ENCODE assay signal across 8 mouse cellular contexts in genomic region chr7:31085171-31085570, GRCm38 (mm10). TPM values are rescaled to one million over a fixed set of nuclear protein-coding genes. Genes with fewer than 3 reads are reported as not detected.
DNase-seq lines count a peak whose midpoint lies in the region; ATAC-seq and TF ChIP-seq lines count a peak whose summit lies in the region.

No protein-coding gene starts in this region.

- no peak overlapping the region for H3K9ac ChIP-seq in heart, embryonic 12.5 days
- H3K9ac ChIP-seq in intestine, embryonic 16.5 days (ENCODE audit: low read depth, low read length) = no peak overlapping the region

- ATAC-seq in heart, embryonic 12.5 days (ENCODE audit: insufficient number of reproducible peaks, low FRiP score) = no peak
- peak; percentile 54 for ATAC-seq in intestine, embryonic 16.5 days

- H3K27me3 ChIP-seq in heart, embryonic 12.5 days (replicated peaks) = no peaks in the 10 kb centered on the region
- 0 out of 2 replicates have a peak, but pooled peaks cover 4% of the 10 kb centered on the region for H3K27me3 ChIP-seq in E14TG2a.4 (ENCODE audit: insufficient read depth, low read length)
- H3K27me3 ChIP-seq in embryonic facial prominence, embryonic 10.5 days (replicated peaks; ENCODE audit: low read depth, poor library complexity, severe bottlenecking) = no peaks in the 10 kb centered on the region
- no peaks in the 10 kb centered on the region for H3K27me3 ChIP-seq in intestine, embryonic 16.5 days (replicated peaks; ENCODE audit: control insufficient read depth, insufficient read depth, low read length)

- WGBS in heart, embryonic 12.5 days = 33% methylated on average over 3 of the region's 3 CpGs
- 36% methylated on average over 3 of the region's 3 CpGs for WGBS in embryonic facial prominence, embryonic 10.5 days
- WGBS in intestine, embryonic 16.5 days = 49% methylated on average over 3 of the region's 3 CpGs

- no peak overlapping the region for H3K4me3 ChIP-seq in heart, embryonic 12.5 days
- 0 out of 2 replicates have a peak overlapping the region, but pooled peaks have one; percentile 17 for H3K4me3 ChIP-seq in E14TG2a.4 (replicated peaks; ENCODE audit: low read length)
- no peak overlapping the region for H3K4me3 ChIP-seq in embryonic facial prominence, embryonic 10.5 days
- H3K4me3 ChIP-seq in intestine, embryonic 16.5 days (ENCODE audit: low read length) = no peak overlapping the region

- no peak for TF ChIP-seq CTCF in E14TG2a.4 (conservative IDR thresholded peaks at IDR 0.05; ENCODE audit: low read length)

- no peak overlapping the region for H3K27ac ChIP-seq in heart, embryonic 12.5 days (ENCODE audit: poor library complexity, severe bottlenecking)
- H3K27ac ChIP-seq in embryonic facial prominence, embryonic 10.5 days (replicated peaks) = peak overlapping the region; percentile 36
- 0 out of 2 replicates have a peak overlapping the region, but pooled peaks have one; percentile 2 for H3K27ac ChIP-seq in intestine, embryonic 16.5 days (ENCODE audit: low read length)

- H3K9me3 ChIP-seq in heart, embryonic 12.5 days (replicated peaks) = peaks cover 4% of the 10 kb centered on the region
- H3K9me3 ChIP-seq in E14TG2a.4 (ENCODE audit: low read length) = 0 out of 2 replicates have a peak, but pooled peaks cover 3% of the 10 kb centered on the region
- H3K9me3 ChIP-seq in embryonic facial prominence, embryonic 10.5 days = no peaks in the 10 kb centered on the region
- no peaks in the 10 kb centered on the region for H3K9me3 ChIP-seq in intestine, embryonic 16.5 days (ENCODE audit: control insufficient read depth, low read length)

- H3K4me2 ChIP-seq in heart, embryonic 12.5 days = no peak overlapping the region
- no peak overlapping the region for H3K4me2 ChIP-seq in intestine, embryonic 16.5 days (ENCODE audit: low read depth, low read length)

- peaks cover 10% of the 10 kb centered on the region; the same call in 1 of the 2 replicates for H3K4me1 ChIP-seq in heart, embryonic 12.5 days (replicated peaks)
- H3K4me1 ChIP-seq in E14TG2a.4 (replicated peaks; ENCODE audit: low read depth, low read length) = peaks cover 47% of the 10 kb centered on the region
- H3K4me1 ChIP-seq in embryonic facial prominence, embryonic 10.5 days = peaks cover 40% of the 10 kb centered on the region
- 0 out of 2 replicates have a peak, but pooled peaks cover 3% of the 10 kb centered on the region for H3K4me1 ChIP-seq in intestine, embryonic 16.5 days (ENCODE audit: control insufficient read depth, insufficient read depth, low read length)

- peak; percentile 98 for DNase-seq in heart, adult 11 months
- peak; percentile 40 for DNase-seq in embryonic facial prominence, embryonic 10.5 days (ENCODE audit: low spot score)
- DNase-seq in lung, postnatal 25 days (ENCODE audit: low spot score) = peak; percentile 61
- DNase-seq in cerebellum, adult 9-10 months = no peak
- no peak for DNase-seq in natural killer cell, adult 2 months (ENCODE audit: low spot score in 2 of 2)

- no peaks in the 10 kb centered on the region for H3K36me3 ChIP-seq in heart, embryonic 12.5 days
- H3K36me3 ChIP-seq in E14TG2a.4 (ENCODE audit: insufficient read depth, low read length) = no peaks in the 10 kb centered on the region
- no peaks in the 10 kb centered on the region for H3K36me3 ChIP-seq in embryonic facial prominence, embryonic 10.5 days (replicated peaks)
- no peaks in the 10 kb centered on the region for H3K36me3 ChIP-seq in intestine, embryonic 16.5 days (ENCODE audit: control insufficient read depth, insufficient read depth, low read length)

RNA-seq across cellular contexts. Expression of gene Fxyd3, which starts 8.7 kb away (rescaled TPM):
- 0.15 and 0.23 TPM in 2 replicates for polyA plus RNA-seq in heart, embryonic 12.5 days (2016; fragmentation: Nextera tagmentation; extraction: Ambion mirVana)
- 7.5 and 8.8 TPM in 2 replicates for polyA plus RNA-seq in embryonic facial prominence, embryonic 10.5 days (2016; fragmentation: Nextera tagmentation; extraction: Ambion mirVana)
- 71.2 and 73.7 TPM in 2 replicates for polyA plus RNA-seq in intestine, embryonic 16.5 days (2015; fragmentation: Nextera tagmentation; extraction: Ambion mirVana)

RNA-seq across cellular contexts. Expression of gene Lgi4, which starts 26.0 kb away (rescaled TPM):
- 0.14 TPM in 1 of 2 replicates, not detected in the other for polyA plus RNA-seq in heart, embryonic 12.5 days (2016; fragmentation: Nextera tagmentation; extraction: Ambion mirVana)
- polyA plus RNA-seq in embryonic facial prominence, embryonic 10.5 days (2016; fragmentation: Nextera tagmentation; extraction: Ambion mirVana) = 2.5 and 2.8 TPM in 2 replicates
- polyA plus RNA-seq in intestine, embryonic 16.5 days (2015; fragmentation: Nextera tagmentation; extraction: Ambion mirVana) = 0.83 and 1.4 TPM in 2 replicates

RNA-seq across cellular contexts. Expression of gene Fxyd1, which starts 28.2 kb away (rescaled TPM):
- polyA plus RNA-seq in heart, embryonic 12.5 days (2016; fragmentation: Nextera tagmentation; extraction: Ambion mirVana) = 927 and 934 TPM in 2 replicates
- polyA plus RNA-seq in embryonic facial prominence, embryonic 10.5 days (2016; fragmentation: Nextera tagmentation; extraction: Ambion mirVana) = 9.8 and 12.2 TPM in 2 replicates
- 62.6 and 71.9 TPM in 2 replicates for polyA plus RNA-seq in intestine, embryonic 16.5 days (2015; fragmentation: Nextera tagmentation; extraction: Ambion mirVana)

RNA-seq across cellular contexts. Expression of gene Hpn, which starts 29.9 kb away (rescaled TPM):
- 1.9 and 2.0 TPM in 2 replicates for polyA plus RNA-seq in heart, embryonic 12.5 days (2016; fragmentation: Nextera tagmentation; extraction: Ambion mirVana)
- polyA plus RNA-seq in embryonic facial prominence, embryonic 10.5 days (2016; fragmentation: Nextera tagmentation; extraction: Ambion mirVana) = 4.0 and 4.3 TPM in 2 replicates
- 66.4 and 73.6 TPM in 2 replicates for polyA plus RNA-seq in intestine, embryonic 16.5 days (2015; fragmentation: Nextera tagmentation; extraction: Ambion mirVana)

RNA-seq across cellular contexts. Expression of gene Fxyd7, which starts 33.9 kb away (rescaled TPM):
- polyA plus RNA-seq in heart, embryonic 12.5 days (2016; fragmentation: Nextera tagmentation; extraction: Ambion mirVana) = 1.4 and 1.7 TPM in 2 replicates
- 0.55 and 3.1 TPM in 2 replicates for polyA plus RNA-seq in embryonic facial prominence, embryonic 10.5 days (2016; fragmentation: Nextera tagmentation; extraction: Ambion mirVana)
- 20.1 and 22.0 TPM in 2 replicates for polyA plus RNA-seq in intestine, embryonic 16.5 days (2015; fragmentation: Nextera tagmentation; extraction: Ambion mirVana)

Comparison
In these comparisons a context has a peak if more than half of its experiments do, and no peak if none do; other contexts are left out.
1. DNase-seq: peak in heart, adult 11 months (single experiment), embryonic facial prominence, embryonic 10.5 days (single experiment) and lung, postnatal 25 days (single experiment); none in cerebellum, adult 9-10 months (single experiment) and natural killer cell, adult 2 months (0 of 2).
2. RNA of gene Fxyd1, which starts 28.2 kb away (polyA plus RNA-seq): 927 to 934 TPM in heart, embryonic 12.5 days; 62.6 to 71.9 TPM in intestine, embryonic 16.5 days and 9.8 to 12.2 TPM in embryonic facial prominence, embryonic 10.5 days; every median in the first group is over 10 times any median in the second.